Mouse (Mus musculus) midbrain, embryonic 16.5 days (tissue): ENCODE results near the gene Suclg1. TPM values are rescaled to one million over a fixed set of nuclear protein-coding genes. Genes with fewer than 3 reads are reported as not detected.

Experiments
- ATAC-seq: fragments of 200-750 bp; cut with Nextera tagmentation; 2 replicates; pipeline ENCODE4 v1.8.0; 2017; ENCODE audit warnings: moderate TSS enrichment
- H3K27ac ChIP-seq: fragments of 300-500 bp; sonication (generic); 2 replicates; pipeline ENCODE4 v1.5.1; 2014; ENCODE audit warnings: mild to moderate bottlenecking, low read length, mixed read lengths
- H3K27me3 ChIP-seq: fragments of 300-500 bp; sonication (generic); 2 replicates; pipeline ENCODE4 v1.6.1; 2014; ENCODE audit warnings: low read depth, low read length, mixed read lengths; ENCODE audit not compliant: control insufficient read depth, insufficient read depth
- H3K36me3 ChIP-seq: fragments of 300-500 bp; sonication (generic); 2 replicates; pipeline ENCODE4 v1.6.1; 2014; ENCODE audit warnings: mild to moderate bottlenecking, low read length, moderate library complexity, mixed read lengths; ENCODE audit not compliant: control insufficient read depth, insufficient read depth
- H3K4me1 ChIP-seq: fragments of 300-500 bp; sonication (generic); 2 replicates; pipeline ENCODE4 v1.6.1; 2014; ENCODE audit warnings: mild to moderate bottlenecking, low read length, mixed read lengths; ENCODE audit not compliant: control insufficient read depth, insufficient read depth
- H3K4me2 ChIP-seq: fragments of 300-500 bp; sonication (generic); 2 replicates; pipeline ENCODE4 v1.6.1; 2014; ENCODE audit warnings: mild to moderate bottlenecking, low read length, mixed read lengths
- H3K4me3 ChIP-seq: fragments of 300-500 bp; sonication (generic); 2 replicates; pipeline ENCODE4 v1.5.1; 2014; ENCODE audit warnings: low read depth, mild to moderate bottlenecking, low read length, moderate library complexity, mixed read lengths
- H3K9ac ChIP-seq: fragments of 300-500 bp; sonication (generic); 2 replicates; pipeline ENCODE4 v1.6.1; 2014; ENCODE audit warnings: low read depth, low read length, mixed read lengths
- H3K9me3 ChIP-seq: fragments of 300-500 bp; sonication (generic); replicated peaks from 2 replicates; pipeline ENCODE4 v1.6.1; 2014; ENCODE audit warnings: mild to moderate bottlenecking, low read length, mixed read lengths; ENCODE audit not compliant: control insufficient read depth, poor library complexity, severe bottlenecking
- WGBS: fragments of 180-500 bp; shearing (Covaris S2); extraction: QIAGEN DNeasy Blood & Tissue Kit; methylation state at CpG from one replicate; pipeline ENCODE4 v1.1.7; 2014; 5-methylcytosine and 5-hydroxymethylcytosine counted together
- polyA plus RNA-seq: library from polyadenylated mRNA; unstranded; fragments of >200 nt; fragmentation: Nextera tagmentation; extraction: Ambion mirVana; gene quantifications from 2 replicates; pipeline ENCODE4 v1.2.1, GENCODE M21; 2015

Gene Suclg1
- polyA plus RNA-seq, 1 experiment from 2014 or later: 133 TPM

- Histone ChIP-seq H3K4me1 (no peaks in the 10 kb centered on the region), H3K9ac (no peak overlapping the region), H3K4me2 (no peak overlapping the region), H3K4me3 (no peak overlapping the region), H3K27ac (no peak overlapping the region), H3K9me3 (no peaks in the 10 kb centered on the region), H3K27me3 (no peaks in the 10 kb centered on the region), H3K36me3 (no peaks in the 10 kb centered on the region)
- WGBS: 87% methylated on average over 3 of the region's 3 CpGs
- no peak for ATAC-seq
These were observed 12.5 kb upstream of the Suclg1 start for GRCm38 (mm10) chr6:73235650-73236049.

- Histone ChIP-seq H3K36me3 (no peaks in the 10 kb centered on the region), H3K4me2 (no peak overlapping the region), H3K27me3 (no peaks in the 10 kb centered on the region), H3K4me3 (no peak overlapping the region), H3K9ac (no peak overlapping the region), H3K27ac (no peak overlapping the region), H3K9me3 (no peaks in the 10 kb centered on the region), H3K4me1 (peaks cover 17% of the 10 kb centered on the region)
- ATAC-seq: no peak
- WGBS: 79% methylated on average over 2 of the region's 2 CpGs
These were observed 1.4 kb upstream of the Suclg1 start for GRCm38 (mm10) chr6:73246821-73247220.

- Histone ChIP-seq H3K4me2 (peak overlapping the region; percentile 51), H3K4me1 (peaks cover 17% of the 10 kb centered on the region), H3K4me3 (peak overlapping the region; percentile 98), H3K36me3 (no peaks in the 10 kb centered on the region), H3K9me3 (no peaks in the 10 kb centered on the region), H3K27me3 (no peaks in the 10 kb centered on the region), H3K27ac (no peak overlapping the region), H3K9ac (0 out of 2 replicates have a peak overlapping the region, but pooled peaks have one; percentile 94)
- ATAC-seq: no peak
- 41% methylated on average over 4 of the region's 4 CpGs for WGBS
These were observed 730 bp upstream of the Suclg1 start for GRCm38 (mm10) chr6:73247452-73247851.

- no peaks in the 10 kb centered on the region for H3K27me3 ChIP-seq
- H3K27ac ChIP-seq: peak overlapping the region; percentile 84; the same call in 1 of the 2 replicates
- 8% methylated on average over 12 of the region's 12 CpGs for WGBS
- peak overlapping the region; percentile 98 for H3K4me3 ChIP-seq
- peak overlapping the region; percentile 76 for H3K4me2 ChIP-seq
- H3K9ac ChIP-seq: peak overlapping the region; percentile 94
- H3K4me1 ChIP-seq: peaks cover 18% of the 10 kb centered on the region
- ATAC-seq: peak; percentile 3; the same call in 1 of the 2 replicates
- H3K9me3 ChIP-seq: no peaks in the 10 kb centered on the region
- no peaks in the 10 kb centered on the region for H3K36me3 ChIP-seq
These were observed 854 bp downstream of the Suclg1 start for GRCm38 (mm10) chr6:73249049-73249422.

GRCm38 (mm10) chr6:73249851-73250250 lies 1.7 kb downstream of the Suclg1 start:
- Histone ChIP-seq H3K4me2 (peak overlapping the region; percentile 76), H3K36me3 (no peaks in the 10 kb centered on the region), H3K9ac (no peak overlapping the region), H3K9me3 (no peaks in the 10 kb centered on the region), H3K4me3 (no peak overlapping the region), H3K4me1 (peaks cover 19% of the 10 kb centered on the region), H3K27ac (no peak overlapping the region), H3K27me3 (no peaks in the 10 kb centered on the region)
- 89% methylated on average over 4 of the region's 4 CpGs for WGBS
- ATAC-seq: no peak

- H3K4me3 ChIP-seq: no peak overlapping the region
- H3K4me1 ChIP-seq: peaks cover 19% of the 10 kb centered on the region
- no peaks in the 10 kb centered on the region for H3K27me3 ChIP-seq
- H3K9ac ChIP-seq: no peak overlapping the region
- no peaks in the 10 kb centered on the region for H3K36me3 ChIP-seq
- no peaks in the 10 kb centered on the region for H3K9me3 ChIP-seq
- no peak overlapping the region for H3K27ac ChIP-seq
- WGBS: 87% methylated on average over 11 of the region's 11 CpGs
- ATAC-seq: no peak
- no peak overlapping the region for H3K4me2 ChIP-seq
These were observed 3.2 kb downstream of the Suclg1 start for GRCm38 (mm10) chr6:73251336-73251735.

GRCm38 (mm10) chr6:73252396-73252795 lies 4.2 kb downstream of the Suclg1 start:
- Histone ChIP-seq H3K36me3 (peaks cover 3% of the 10 kb centered on the region; the same call in 1 of the 2 replicates), H3K4me3 (no peak overlapping the region), H3K27ac (no peak overlapping the region), H3K9me3 (no peaks in the 10 kb centered on the region), H3K4me2 (no peak overlapping the region), H3K27me3 (no peaks in the 10 kb centered on the region), H3K9ac (no peak overlapping the region), H3K4me1 (peaks cover 19% of the 10 kb centered on the region)
- ATAC-seq: no peak

- H3K4me2 ChIP-seq: no peak overlapping the region
- WGBS: 98% methylated on average over 2 of the region's 2 CpGs
- H3K4me1 ChIP-seq: peaks cover 16% of the 10 kb centered on the region
- peaks cover 3% of the 10 kb centered on the region; the same call in 1 of the 2 replicates for H3K36me3 ChIP-seq
- ATAC-seq: no peak
- H3K27me3 ChIP-seq: no peaks in the 10 kb centered on the region
- no peaks in the 10 kb centered on the region for H3K9me3 ChIP-seq
- H3K4me3 ChIP-seq: no peak overlapping the region
- no peak overlapping the region for H3K9ac ChIP-seq
- no peak overlapping the region for H3K27ac ChIP-seq
These were observed 4.8 kb downstream of the Suclg1 start for GRCm38 (mm10) chr6:73253006-73253405.

GRCm38 (mm10) chr6:73253584-73253983 lies 5.4 kb downstream of the Suclg1 start:
- ATAC-seq: no peak

More at GRCm38 (mm10) chr6:73253584-73253983, 5.4 kb downstream of the Suclg1 start:
- Histone ChIP-seq H3K9me3 (no peaks in the 10 kb centered on the region), H3K4me2 (no peak overlapping the region), H3K27ac (no peak overlapping the region), H3K27me3 (no peaks in the 10 kb centered on the region), H3K9ac (no peak overlapping the region), H3K4me1 (peaks cover 16% of the 10 kb centered on the region), H3K36me3 (peaks cover 7% of the 10 kb centered on the region; the same call in 1 of the 2 replicates), H3K4me3 (no peak overlapping the region)
- 90% methylated on average over 4 of the region's 4 CpGs for WGBS
